Mouse (Mus musculus) midbrain, embryonic 12.5 days (tissue): ENCODE measurements at regions not wholly inside any gene's neighbourhood (a gene's known extent, or its start where the extent isn't known, plus 50 kb on each side); places are given as distances from the start of the nearest gene placed in this dataset.

ENCODE experiments used
- ATAC-seq: fragments of 200-750 bp; cut with Nextera tagmentation; 2 replicates; pipeline ENCODE4 v1.8.0; 2017; ENCODE audit warnings: low read depth, moderate TSS enrichment, moderate library complexity; ENCODE audit not compliant: low FRiP score
- H3K27ac ChIP-seq: fragments of 300-500 bp; sonication (generic); replicated peaks from 2 replicates; pipeline ENCODE4 v1.5.1; 2016; ENCODE audit warnings: mild to moderate bottlenecking
- H3K27me3 ChIP-seq: fragments of 300-500 bp; sonication (generic); 2 replicates; pipeline ENCODE4 v1.6.1; 2016; ENCODE audit warnings: mild to moderate bottlenecking
- H3K36me3 ChIP-seq: fragments of 300-500 bp; sonication (generic); 2 replicates; pipeline ENCODE4 v1.6.1; 2016
- H3K4me1 ChIP-seq: fragments of 300-500 bp; sonication (generic); 2 replicates; pipeline ENCODE4 v1.6.1; 2016
- H3K4me2 ChIP-seq: fragments of 300-500 bp; sonication (generic); replicated peaks from 2 replicates; pipeline ENCODE4 v1.6.1; 2016; ENCODE audit warnings: mild to moderate bottlenecking, moderate library complexity
- H3K4me3 ChIP-seq: fragments of 300-500 bp; sonication (generic); 2 replicates; pipeline ENCODE4 v1.5.1; 2016; ENCODE audit warnings: mild to moderate bottlenecking
- H3K9ac ChIP-seq: fragments of 300-500 bp; sonication (generic); replicated peaks from 2 replicates; pipeline ENCODE4 v1.6.1; 2016; ENCODE audit warnings: mild to moderate bottlenecking, moderate library complexity
- H3K9me3 ChIP-seq: fragments of 300-500 bp; sonication (generic); 2 replicates; pipeline ENCODE4 v1.6.1; 2016; ENCODE audit warnings: mild to moderate bottlenecking
- WGBS: fragments of 180-500 bp; shearing (Covaris S2); methylation state at CpG from one replicate; pipeline ENCODE4 v1.1.7; 2016; 5-methylcytosine and 5-hydroxymethylcytosine counted together

- WGBS: 86% methylated on average over 7 of the region's 7 CpGs
These were observed 65.6 kb upstream of the Fam13c start for GRCm38 (mm10) chr10:70374726-70375125.

GRCm38 (mm10) chr10:70380041-70380651 is 60.1 kb upstream of the Fam13c start:
- Histone ChIP-seq H3K9ac (no peak overlapping the region), H3K9me3 (no peaks in the 10 kb centered on the region), H3K4me2 (no peak overlapping the region), H3K4me3 (no peak overlapping the region), H3K36me3 (no peaks in the 10 kb centered on the region), H3K4me1 (peaks cover 9% of the 10 kb centered on the region), H3K27me3 (no peaks in the 10 kb centered on the region), H3K27ac (peak overlapping the region; percentile 42; the same call in 1 of the 2 replicates)
- peak; percentile 91 for ATAC-seq
- 24% methylated on average over 7 of the region's 7 CpGs for WGBS

More at GRCm38 (mm10) chr10:70374726-70375125, 65.6 kb upstream of the Fam13c start:
- Histone ChIP-seq H3K4me1 (peaks cover 3% of the 10 kb centered on the region; the same call in 1 of the 2 replicates), H3K27ac (no peak overlapping the region), H3K9ac (no peak overlapping the region), H3K9me3 (no peaks in the 10 kb centered on the region), H3K4me2 (no peak overlapping the region), H3K4me3 (no peak overlapping the region), H3K27me3 (no peaks in the 10 kb centered on the region), H3K36me3 (no peaks in the 10 kb centered on the region)
- no peak for ATAC-seq

- Histone ChIP-seq H3K4me1 (peaks cover 11% of the 10 kb centered on the region), H3K4me3 (no peak overlapping the region), H3K4me2 (no peak overlapping the region), H3K36me3 (no peaks in the 10 kb centered on the region), H3K9ac (no peak overlapping the region), H3K9me3 (peaks cover 4% of the 10 kb centered on the region; the same call in 1 of the 2 replicates), H3K27me3 (no peaks in the 10 kb centered on the region), H3K27ac (no peak overlapping the region)
- ATAC-seq: no peak
- WGBS: 78% methylated on average over 4 of the region's 4 CpGs
These were observed 55.6 kb upstream of the Fam13c start for GRCm38 (mm10) chr10:70384689-70385088.

GRCm38 (mm10) chr10:70387729-70388128 is 52.6 kb upstream of the Fam13c start:
- Histone ChIP-seq H3K4me3 (no peak overlapping the region), H3K4me1 (peaks cover 4% of the 10 kb centered on the region; the same call in 1 of the 2 replicates), H3K27ac (no peak overlapping the region), H3K27me3 (no peaks in the 10 kb centered on the region), H3K9ac (no peak overlapping the region), H3K9me3 (peaks cover 4% of the 10 kb centered on the region; the same call in 1 of the 2 replicates), H3K36me3 (no peaks in the 10 kb centered on the region), H3K4me2 (no peak overlapping the region)
- no peak for ATAC-seq
- WGBS: 90% methylated on average over 5 of the region's 5 CpGs
